Mouse (Mus musculus): ENCODE results near the gene Qprt. TPM values are rescaled to one million over a fixed set of nuclear protein-coding genes. Genes with fewer than 3 reads are reported as not detected.

Gene Qprt
- polyA plus RNA-seq, 1 experiment: 0.25 TPM

- TF ChIP-seq POLR2A (IDR thresholded peaks at IDR 0.05; ENCODE audit: low read depth, low read length): no peak
- TF ChIP-seq CTCF (IDR thresholded peaks at IDR 0.05; ENCODE audit: borderline replicate concordance, insufficient read depth, low read length): no peak
- H3K27ac ChIP-seq (ENCODE audit: insufficient read depth, low read length): no peak overlapping the region
- H3K4me1 ChIP-seq (ENCODE audit: control insufficient read depth, insufficient read depth, low read length): peaks cover 16% of the 10 kb centered on the region
- no peak overlapping the region for H3K4me3 ChIP-seq (ENCODE audit: insufficient read depth, low read length)
Measured at GRCm38 (mm10) chr7:127114920-127115319, 7.1 kb downstream of the Qprt start.

- peaks cover 16% of the 10 kb centered on the region for H3K4me1 ChIP-seq (ENCODE audit: control insufficient read depth, insufficient read depth, low read length)
- no peak overlapping the region for H3K27ac ChIP-seq (ENCODE audit: insufficient read depth, low read length)
- 0 out of 2 replicates have a peak, but pooled peaks have one; percentile 14 for TF ChIP-seq POLR2A (IDR thresholded peaks at IDR 0.05; ENCODE audit: low read depth, low read length)
- TF ChIP-seq CTCF (IDR thresholded peaks at IDR 0.05; ENCODE audit: borderline replicate concordance, insufficient read depth, low read length): no peak
- no peak overlapping the region for H3K4me3 ChIP-seq (ENCODE audit: insufficient read depth, low read length)
Measured at GRCm38 (mm10) chr7:127113614-127114259, 8.3 kb downstream of the Qprt start.

DNA sequence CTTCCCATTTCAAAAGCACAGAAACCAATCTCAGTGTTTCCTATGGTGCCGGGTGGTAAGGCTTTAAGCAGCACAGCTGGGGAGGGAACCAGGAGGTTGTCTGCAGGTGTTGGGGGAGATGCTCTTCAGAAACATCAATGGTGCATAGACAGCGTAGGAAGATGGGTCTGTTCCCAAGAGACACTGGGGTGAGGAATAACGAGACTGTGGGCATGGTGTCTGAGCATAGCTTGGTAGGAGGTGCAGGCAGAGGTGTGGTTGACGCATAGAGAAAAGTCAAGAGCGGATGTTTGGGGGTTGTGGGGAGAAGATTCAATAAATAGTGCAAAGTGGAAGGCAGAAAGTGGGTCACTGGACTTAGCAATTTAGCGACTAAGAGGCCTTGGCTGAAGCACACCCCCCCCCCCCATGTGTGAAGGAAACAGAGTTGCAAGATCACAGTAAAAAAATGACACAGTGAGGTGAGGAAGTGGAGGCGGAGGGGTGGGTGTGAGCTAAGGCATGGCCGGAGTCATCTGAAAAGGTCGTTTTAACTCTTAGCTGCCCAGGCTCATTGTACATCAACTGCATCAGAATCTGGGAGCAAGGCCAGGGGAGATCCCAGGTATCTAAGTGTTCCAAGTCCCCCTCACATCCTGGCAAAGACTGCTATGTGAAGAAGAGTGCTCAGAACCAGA, 9.0 kb downstream of the Qprt start:
- TF ChIP-seq POLR2A (IDR thresholded peaks at IDR 0.05; ENCODE audit: low read depth, low read length): no peak
- no peak for TF ChIP-seq CTCF (IDR thresholded peaks at IDR 0.05; ENCODE audit: borderline replicate concordance, insufficient read depth, low read length)
- Histone ChIP-seq H3K27ac (ENCODE audit: insufficient read depth, low read length) (no peak overlapping the region), H3K4me3 (ENCODE audit: insufficient read depth, low read length) (no peak overlapping the region), H3K4me1 (ENCODE audit: control insufficient read depth, insufficient read depth, low read length) (peaks cover 14% of the 10 kb centered on the region)

DNA sequence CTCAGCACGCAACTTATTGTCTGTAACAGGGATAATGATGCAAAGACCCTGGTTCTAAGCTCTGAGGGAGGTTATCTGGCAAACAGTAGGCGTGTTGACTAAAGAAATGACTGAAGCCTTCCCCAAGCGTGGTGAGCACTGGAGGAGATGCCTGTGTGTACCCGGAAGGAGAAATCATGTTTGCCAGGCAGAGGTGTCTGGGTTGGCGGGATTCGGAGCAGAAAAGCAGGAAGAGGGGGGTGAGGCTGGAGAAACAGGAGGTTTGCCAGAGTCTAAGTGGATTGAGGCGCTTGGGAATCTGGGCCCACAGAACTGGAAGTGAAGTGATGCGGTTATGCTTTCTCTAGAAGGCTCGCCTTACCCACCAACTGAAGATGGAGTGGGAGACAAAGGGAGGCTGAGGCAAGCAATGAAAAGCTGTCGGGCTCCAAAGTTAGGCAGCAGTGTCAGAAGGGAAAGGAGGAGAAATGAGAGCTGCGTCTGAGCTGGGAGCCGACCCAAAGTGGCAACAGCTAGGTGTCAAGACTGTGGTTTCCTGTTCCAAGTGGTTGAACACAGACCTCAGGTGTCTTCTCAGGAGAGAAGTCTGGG, 9.7 kb downstream of the Qprt start:
- peaks cover 8% of the 10 kb centered on the region; the same call in 1 of the 2 replicates for H3K4me1 ChIP-seq (ENCODE audit: control insufficient read depth, insufficient read depth, low read length)
- H3K4me3 ChIP-seq (ENCODE audit: insufficient read depth, low read length): no peak overlapping the region
- TF ChIP-seq POLR2A (IDR thresholded peaks at IDR 0.05; ENCODE audit: low read depth, low read length): no peak
- TF ChIP-seq CTCF (IDR thresholded peaks at IDR 0.05; ENCODE audit: borderline replicate concordance, insufficient read depth, low read length): no peak
- no peak overlapping the region for H3K27ac ChIP-seq (ENCODE audit: insufficient read depth, low read length)

DNA sequence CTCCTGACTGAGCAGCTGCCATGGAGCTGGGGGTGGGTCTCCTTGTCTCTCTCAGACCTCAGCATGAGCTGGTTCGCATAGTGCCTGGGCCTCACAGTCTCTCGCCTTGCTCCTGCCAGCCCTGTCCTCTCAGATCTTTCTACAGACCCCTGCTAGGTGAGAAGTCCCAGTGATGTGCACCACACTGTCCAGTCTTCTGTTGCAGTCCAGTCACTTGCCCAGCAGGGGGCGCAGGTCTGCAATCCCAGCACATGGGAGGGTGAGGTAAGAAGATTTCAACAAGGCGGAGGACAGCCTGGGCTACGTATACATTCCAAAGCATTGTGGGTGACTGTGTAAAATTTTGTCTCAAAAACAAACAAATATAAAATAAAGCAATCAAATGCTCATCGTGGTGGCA, 10.6 kb downstream of the Qprt start:
- H3K27ac ChIP-seq (ENCODE audit: insufficient read depth, low read length): no peak overlapping the region
- H3K4me1 ChIP-seq (ENCODE audit: control insufficient read depth, insufficient read depth, low read length): peaks cover 8% of the 10 kb centered on the region; the same call in 1 of the 2 replicates
- TF ChIP-seq CTCF (IDR thresholded peaks at IDR 0.05; ENCODE audit: borderline replicate concordance, insufficient read depth, low read length) (peak; percentile 76), POLR2A (IDR thresholded peaks at IDR 0.05; ENCODE audit: low read depth, low read length) (no peak)
- H3K4me3 ChIP-seq (ENCODE audit: insufficient read depth, low read length): no peak overlapping the region

GRCm38 (mm10) chr7:127110239-127111007, 11.6 kb downstream of the Qprt start:
- Histone ChIP-seq H3K27ac (ENCODE audit: insufficient read depth, low read length) (no peak overlapping the region), H3K4me3 (ENCODE audit: insufficient read depth, low read length) (no peak overlapping the region), H3K4me1 (ENCODE audit: control insufficient read depth, insufficient read depth, low read length) (peaks cover 8% of the 10 kb centered on the region; the same call in 1 of the 2 replicates)
- TF ChIP-seq POLR2A (IDR thresholded peaks at IDR 0.05; ENCODE audit: low read depth, low read length) (no peak), CTCF (IDR thresholded peaks at IDR 0.05; ENCODE audit: borderline replicate concordance, insufficient read depth, low read length) (peak; percentile 95)

DNA sequence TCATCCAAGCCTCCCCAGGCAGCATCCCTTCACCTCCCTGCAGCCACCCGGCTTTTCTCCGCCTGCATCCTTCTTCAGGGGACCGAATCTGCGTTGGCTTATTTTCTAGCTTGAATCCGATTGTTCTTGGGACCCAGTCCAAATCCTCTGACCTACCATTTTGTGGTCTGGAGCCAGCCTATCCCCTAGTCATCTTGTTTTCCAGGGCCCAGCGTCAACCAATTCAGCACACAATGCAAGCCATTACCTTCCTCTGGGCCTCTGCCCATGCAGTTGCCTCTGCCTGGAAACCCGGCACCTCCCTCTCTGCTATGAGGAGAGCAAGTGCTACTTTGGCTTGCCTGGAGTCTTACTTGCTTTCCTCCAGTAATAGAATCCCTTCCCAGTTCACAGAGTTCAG, 16.5 kb downstream of the Qprt start:
- TF ChIP-seq CTCF (IDR thresholded peaks at IDR 0.05; ENCODE audit: borderline replicate concordance, insufficient read depth, low read length) (no peak), POLR2A (IDR thresholded peaks at IDR 0.05; ENCODE audit: low read depth, low read length) (no peak)
- H3K27ac ChIP-seq (ENCODE audit: insufficient read depth, low read length): no peak overlapping the region
- H3K4me1 ChIP-seq (ENCODE audit: control insufficient read depth, insufficient read depth, low read length): no peaks in the 10 kb centered on the region
- H3K4me3 ChIP-seq (ENCODE audit: insufficient read depth, low read length): no peak overlapping the region

GRCm38 (mm10) chr7:127104560-127105332, 17.3 kb downstream of the Qprt start:
- Histone ChIP-seq H3K27ac (ENCODE audit: insufficient read depth, low read length) (no peak overlapping the region), H3K4me1 (ENCODE audit: control insufficient read depth, insufficient read depth, low read length) (no peaks in the 10 kb centered on the region), H3K4me3 (ENCODE audit: insufficient read depth, low read length) (peak overlapping the region; percentile 28)
- TF ChIP-seq CTCF (IDR thresholded peaks at IDR 0.05; ENCODE audit: borderline replicate concordance, insufficient read depth, low read length): no peak
- TF ChIP-seq POLR2A (IDR thresholded peaks at IDR 0.05; ENCODE audit: low read depth, low read length): peak; percentile 31; the same call in 1 of the 2 replicates

- Histone ChIP-seq H3K27ac (ENCODE audit: insufficient read depth, low read length) (no peak overlapping the region), H3K4me1 (ENCODE audit: control insufficient read depth, insufficient read depth, low read length) (no peaks in the 10 kb centered on the region), H3K4me3 (ENCODE audit: insufficient read depth, low read length) (no peak overlapping the region)
- TF ChIP-seq CTCF (IDR thresholded peaks at IDR 0.05; ENCODE audit: borderline replicate concordance, insufficient read depth, low read length) (no peak), POLR2A (IDR thresholded peaks at IDR 0.05; ENCODE audit: low read depth, low read length) (no peak)
Measured at GRCm38 (mm10) chr7:127103960-127104359, 18.1 kb downstream of the Qprt start.
